Mouse (Mus musculus): ENCODE measurements around the gene Fut1. TPM values are rescaled to one million over a fixed set of nuclear protein-coding genes. Genes with fewer than 3 reads are reported as not detected.
"Not testable (repeated sequence)": the region's sequence is repeated elsewhere in the genome, so short reads cannot be mapped to it uniquely, and the experiment has no call there.

Fut1 gene
- total RNA-seq, 2 experiments from 2014 or later, result 0.13 to 0.30 TPM

DNA sequence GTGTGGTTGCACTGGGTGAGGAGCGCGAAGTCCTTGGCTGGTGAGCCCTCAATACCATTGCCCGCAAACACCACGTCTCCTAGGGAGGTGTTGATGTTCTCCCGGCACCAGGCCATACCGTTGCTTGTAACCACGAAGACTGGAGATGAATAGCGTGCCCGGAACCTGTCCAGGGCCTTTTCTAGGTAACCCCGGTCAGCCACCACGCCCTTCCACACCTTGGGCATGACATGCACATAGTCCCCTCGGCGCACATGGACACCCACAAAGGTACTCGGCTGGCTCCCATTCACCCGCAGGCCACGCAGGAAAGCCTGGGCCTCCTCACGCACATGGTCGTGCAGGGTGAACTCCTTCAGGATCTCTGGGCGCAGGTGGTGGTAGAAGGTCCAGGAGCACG lies 33.4 kb downstream of the Fut1 start:
- DNase-seq (ENCODE audit: extremely low spot score in 1 of 2, low spot score in 2 of 2); intact Hi-C loops (cut with DNase I): not testable (repeated sequence)

- no peak for DNase-seq (ENCODE audit: extremely low spot score in 1 of 2, low spot score in 2 of 2)
These were observed 37.4 kb downstream of the Fut1 start for GRCm38 (mm10) chr7:45654424-45655047.

GRCm38 (mm10) chr7:45660746-45661478 lies 43.8 kb downstream of the Fut1 start:
- DNase-seq (ENCODE audit: extremely low spot score in 1 of 2, low spot score in 2 of 2), result no peak
- intact Hi-C loops (cut with DNase I), result no loop called here

More at GRCm38 (mm10) chr7:45654424-45655047, 37.4 kb downstream of the Fut1 start:
- intact Hi-C loops (cut with DNase I), result no loop called here

GRCm38 (mm10) chr7:45661702-45662101 lies 44.6 kb downstream of the Fut1 start:
- DNase-seq (ENCODE audit: extremely low spot score in 1 of 2, low spot score in 2 of 2); intact Hi-C loops (cut with DNase I): not testable (repeated sequence)

DNA sequence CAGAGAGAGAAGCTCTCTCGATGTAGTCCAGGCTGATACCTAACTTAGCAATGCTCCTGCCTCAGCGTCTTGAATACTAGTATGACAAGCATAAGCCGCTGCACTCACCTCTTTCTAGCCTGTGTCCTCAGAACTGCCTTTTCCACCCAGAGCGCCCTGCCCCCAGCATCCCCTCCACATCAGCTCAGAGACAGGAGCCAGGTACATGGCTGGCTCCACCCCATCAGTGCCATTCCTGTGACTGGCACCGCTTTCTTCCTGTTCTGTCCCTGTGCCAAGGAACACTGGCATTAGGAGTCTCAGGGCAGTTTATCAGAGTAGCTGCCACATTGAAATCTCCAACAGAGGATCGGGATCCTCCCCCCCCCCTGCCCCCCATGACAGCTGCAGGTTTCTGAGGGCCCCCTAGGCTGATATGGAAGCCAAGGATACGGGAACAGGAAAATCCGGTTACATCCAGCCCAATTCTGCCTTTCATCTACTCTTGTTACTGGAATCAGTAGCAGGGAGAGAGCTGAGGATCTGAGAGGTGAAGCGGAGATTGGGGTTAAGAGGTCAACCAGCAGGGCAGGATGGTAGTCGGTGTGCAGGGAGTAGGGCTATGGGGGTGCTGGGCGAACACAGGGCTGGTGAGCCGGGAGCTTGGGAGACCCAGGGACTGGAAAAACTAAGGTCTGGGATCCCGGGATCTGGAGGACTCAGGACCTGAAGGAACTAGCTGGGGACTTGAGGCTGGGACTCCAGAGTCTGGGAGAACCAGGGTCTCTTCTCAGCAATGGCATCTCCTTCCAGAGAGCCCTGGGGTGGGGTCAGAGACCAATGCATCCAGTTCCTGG lies 48.4 kb downstream of the Fut1 start:
- intact Hi-C loops (cut with DNase I), result no loop called here
- DNase-seq (ENCODE audit: extremely low spot score in 1 of 2, low spot score in 2 of 2), result no peak

DNA sequence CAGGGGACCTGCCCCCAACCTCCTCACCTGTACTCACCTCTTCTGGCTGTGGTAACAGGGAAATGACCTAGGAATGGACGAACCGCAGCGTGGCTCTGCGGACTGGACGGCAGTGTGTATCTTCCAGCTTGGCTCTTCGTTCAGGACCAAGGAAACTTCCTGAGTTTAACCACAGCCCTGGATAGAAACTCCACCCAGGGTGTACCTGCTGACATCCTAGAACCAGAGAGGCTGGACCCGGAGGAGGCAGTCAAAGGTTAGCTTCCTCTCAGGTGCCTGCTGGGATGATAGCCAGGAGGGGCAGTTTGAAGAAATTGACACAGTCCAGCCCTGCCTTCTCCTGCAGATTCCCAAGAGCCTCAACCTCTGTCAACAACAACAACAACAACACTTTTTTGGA lies 49.1 kb downstream of the Fut1 start, which contains the start of gene Fut2:
Gene Fut2 (minus strand): TSS at position 234 of the 400 bp plus-strand sequence.
- DNase-seq (ENCODE audit: extremely low spot score in 1 of 2, low spot score in 2 of 2), result no peak
- intact Hi-C loops (cut with DNase I), result no loop called here

GRCm38 (mm10) chr7:45667761-45668160 lies 50.7 kb downstream of the Fut1 start:
- no peak for DNase-seq (ENCODE audit: extremely low spot score in 1 of 2, low spot score in 2 of 2)
- intact Hi-C loops (cut with DNase I), result no loop called here

GRCm38 (mm10) chr7:45668921-45669320 lies 51.8 kb downstream of the Fut1 start:
- DNase-seq (ENCODE audit: extremely low spot score in 1 of 2, low spot score in 2 of 2), result no peak
- intact Hi-C loops (cut with DNase I), result no loop called here

Other genes with a start within 250 kb of the Fut1 start
- gene Lin7b, start 246.7 kb upstream of the Fut1 start, total RNA-seq (2021), result 100 to 1,000 TPM; 176 to 192 TPM
- 100 to 1,000 TPM; 352 to 384 TPM for gene Snrnp70, start 221.5 kb upstream of the Fut1 start, total RNA-seq (2021)
- not detected for gene Kcna7, start 211.6 kb upstream of the Fut1 start, total RNA-seq (2021)
- not detected for gene Ntf5, start 203.6 kb upstream of the Fut1 start, total RNA-seq (2021)
- gene Lhb, start 196.5 kb upstream of the Fut1 start, total RNA-seq (2021), result not detected
- gene Gys1, start 182.4 kb upstream of the Fut1 start, total RNA-seq (2021), result 10 to 100 TPM; 16.9 to 17.3 TPM
- 10 to 100 TPM; 31.3 to 41.1 TPM for gene Ruvbl2, start 179.2 kb upstream of the Fut1 start, total RNA-seq (2021)
- gene Ftl1, start 157.4 kb upstream of the Fut1 start, total RNA-seq (2021), result 100 to 1,000 TPM; 445 to 456 TPM
- gene Bax, start 150.4 kb upstream of the Fut1 start, total RNA-seq (2021), result 10 to 100 TPM; 86.0 to 93.8 TPM
- not detected for gene Tulp2, start 135.4 kb upstream of the Fut1 start, total RNA-seq (2021)
- not detected for gene Gm45808, start 130.5 kb upstream of the Fut1 start, total RNA-seq (2021)
- 1 to 10 TPM; 3.0 to 3.1 TPM for gene Dhdh, start 128.5 kb upstream of the Fut1 start, total RNA-seq (2021)
- 100 to 1,000 TPM; 114 to 127 TPM for gene Nucb1, start 106.9 kb upstream of the Fut1 start, total RNA-seq (2021)
- 10 to 100 TPM; 25.5 to 28.5 TPM for gene Ppp1r15a, start 91.0 kb upstream of the Fut1 start, total RNA-seq (2021)
- 1 to 10 TPM; 1.3 to 2.7 TPM for gene Plekha4, start 91.0 kb upstream of the Fut1 start, total RNA-seq (2021)
- gene Hsd17b14, start 62.4 kb upstream of the Fut1 start, total RNA-seq (2021), result under 1 TPM in 1 of 2 experiments, not detected in 1; 0.93 TPM
- gene Bcat2, start 47.1 kb upstream of the Fut1 start, total RNA-seq (2021), result 10 to 100 TPM; 20.9 to 21.8 TPM
- gene Fgf21, start 1.8 kb upstream of the Fut1 start, total RNA-seq (2021), result not detected
- not detected for gene Izumo1, start 4.5 kb downstream of the Fut1 start, total RNA-seq (2021)
- 10 to 100 TPM; 15.1 to 15.8 TPM for gene Rasip1, start 10.2 kb downstream of the Fut1 start, total RNA-seq (2021)
- gene Mamstr, start 22.7 kb downstream of the Fut1 start, total RNA-seq (2021), result 1 to 10 TPM; 1.2 to 2.2 TPM
- under 1 TPM; 0.18 to 0.24 TPM for gene Fut2, start 49.1 kb downstream of the Fut1 start, total RNA-seq (2021)
- gene Ntn5, start 66.7 kb downstream of the Fut1 start, total RNA-seq (2021), result under 1 TPM; 0.45 to 0.47 TPM
- gene Sec1, start 77.1 kb downstream of the Fut1 start, total RNA-seq (2021), result under 1 TPM; 0.34 to 0.39 TPM
- 100 to 1,000 TPM; 152 to 154 TPM for gene Car11, start 82.6 kb downstream of the Fut1 start, total RNA-seq (2021)
- 10 to 100 TPM; 40.9 to 51.0 TPM for gene Dbp, start 87.8 kb downstream of the Fut1 start, total RNA-seq (2021)
- 100 to 1,000 TPM; 437 to 456 TPM for gene Rpl18, start 98.2 kb downstream of the Fut1 start, total RNA-seq (2021)
- 10 to 100 TPM; 23.0 to 24.6 TPM for gene Sphk2, start 100.7 kb downstream of the Fut1 start, total RNA-seq (2021)
- under 1 TPM; 0.26 to 0.39 TPM for gene Fam83e, start 103.9 kb downstream of the Fut1 start, total RNA-seq (2021)
- gene Spaca4, start 108.5 kb downstream of the Fut1 start, total RNA-seq (2021), result not detected
- gene Lmtk3, start 166.4 kb downstream of the Fut1 start, total RNA-seq (2021), result 100 to 1,000 TPM; 268 to 281 TPM
- 10 to 100 TPM in 1 of 2 experiments, 1 to 10 TPM in 1; 9.7 to 11.5 TPM for gene Sult2b1, start 167.4 kb downstream of the Fut1 start, total RNA-seq (2021)
- 100 to 1,000 TPM; 229 to 242 TPM for gene Cyth2, start 197.3 kb downstream of the Fut1 start, total RNA-seq (2021)
- 1 to 10 TPM; 1.6 to 1.8 TPM for gene Kcnj14, start 207.5 kb downstream of the Fut1 start, total RNA-seq (2021)
- 10 to 100 TPM; 27.5 to 29.2 TPM for gene Grwd1, start 213.7 kb downstream of the Fut1 start, total RNA-seq (2021)